Mouse (Mus musculus): ENCODE measurements at regions not wholly inside any gene's neighbourhood (a gene's known extent, or its start where the extent isn't known, plus 50 kb on each side); places are given as distances from the start of the nearest gene placed in this dataset.

DNA sequence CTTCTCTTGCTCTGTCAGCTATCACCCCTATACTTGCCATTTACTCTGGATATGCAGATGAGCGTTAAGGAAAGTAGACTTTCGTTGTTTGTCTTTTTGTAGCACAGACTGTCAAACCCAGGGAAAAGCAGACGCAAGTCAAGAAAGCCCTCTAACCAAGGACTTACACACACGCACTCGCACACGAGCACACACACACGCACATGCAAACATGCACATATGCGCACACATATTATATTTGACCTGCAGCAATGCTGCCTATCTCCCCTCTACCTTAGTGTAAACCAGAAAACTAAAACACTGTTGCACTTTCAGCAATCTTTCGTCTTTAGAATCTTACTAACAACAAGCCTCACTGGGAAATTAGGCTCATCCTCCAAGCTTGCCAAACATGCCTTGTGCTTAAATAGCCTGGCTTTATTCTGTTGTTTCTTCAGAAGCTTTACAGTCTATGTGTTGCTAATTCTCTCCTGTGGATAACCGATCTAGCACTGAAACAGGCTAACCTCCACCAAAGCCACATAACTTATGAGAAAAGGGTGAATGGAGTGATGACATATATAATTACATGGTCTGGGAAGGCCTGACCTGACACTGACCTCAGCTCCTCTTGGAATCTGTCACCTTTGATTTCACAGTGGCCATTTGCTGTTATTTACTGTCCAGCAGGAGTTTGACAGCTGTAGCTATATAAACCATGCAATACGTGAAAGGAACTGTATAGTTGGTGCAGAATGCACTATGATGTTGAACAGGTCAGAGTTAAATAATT lies 214.5 kb downstream of the Gm597 start:
- H3K9me3 ChIP-seq (ENCODE audit: control insufficient read depth, low read length) = no peaks in the 10 kb centered on the region
- H3K27ac ChIP-seq (replicated peaks; ENCODE audit: low read depth, low read length) = no peak overlapping the region
- ATAC-seq (ENCODE audit: low FRiP score, low read depth) (no peak), DNase-seq (ENCODE audit: low spot score) (no peak)
- no peaks in the 10 kb centered on the region for H3K4me1 ChIP-seq (ENCODE audit: control insufficient read depth, insufficient read depth, low read length)
- no peak overlapping the region for H3K9ac ChIP-seq (ENCODE audit: low read depth, low read length, severe bottlenecking)
- 75% methylated on average over 11 of the region's 11 CpGs for WGBS
- TF ChIP-seq POLR2A (IDR thresholded peaks at IDR 0.05; ENCODE audit: borderline replicate concordance, extremely low read depth, insufficient read depth, insufficient read length) = no peak
- no peak overlapping the region for H3K4me3 ChIP-seq (replicated peaks; ENCODE audit: low read length)
- no peaks in the 10 kb centered on the region for H3K27me3 ChIP-seq (ENCODE audit: control insufficient read depth, insufficient read depth, low read length)
- H3K4me2 ChIP-seq (replicated peaks; ENCODE audit: low read depth, low read length, severe bottlenecking) = no peak overlapping the region
- H3K36me3 ChIP-seq (ENCODE audit: control insufficient read depth, insufficient read depth, low read length) = no peaks in the 10 kb centered on the region

DNA sequence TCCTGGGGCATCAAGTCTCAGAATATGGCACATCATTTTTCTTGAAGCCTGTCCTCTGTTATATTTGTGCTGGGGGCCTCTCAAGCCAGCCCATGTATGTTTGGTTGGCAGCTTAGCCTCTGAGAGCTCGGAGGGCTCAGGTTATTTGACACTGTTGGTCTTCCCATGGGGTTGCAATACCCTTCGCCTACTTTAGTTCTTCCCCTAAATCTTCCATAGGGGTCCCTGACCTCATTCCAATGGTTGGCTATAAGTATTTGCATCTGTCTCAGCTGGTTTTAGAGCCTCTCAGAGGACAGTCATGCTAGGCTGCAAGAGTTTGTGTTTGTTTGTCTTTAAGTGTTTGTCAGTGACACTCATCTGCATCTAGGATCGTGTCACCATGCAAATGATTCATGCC lies 216.2 kb downstream of the Gm597 start:
- Histone ChIP-seq H3K4me1 (ENCODE audit: control insufficient read depth, insufficient read depth, low read length) (no peaks in the 10 kb centered on the region), H3K36me3 (ENCODE audit: control insufficient read depth, insufficient read depth, low read length) (no peaks in the 10 kb centered on the region), H3K27me3 (ENCODE audit: control insufficient read depth, insufficient read depth, low read length) (no peaks in the 10 kb centered on the region), H3K27ac (replicated peaks; ENCODE audit: low read depth, low read length) (no peak overlapping the region), H3K9ac (ENCODE audit: low read depth, low read length, severe bottlenecking) (no peak overlapping the region), H3K4me3 (replicated peaks; ENCODE audit: low read length) (no peak overlapping the region), H3K4me2 (replicated peaks; ENCODE audit: low read depth, low read length, severe bottlenecking) (no peak overlapping the region), H3K9me3 (ENCODE audit: control insufficient read depth, low read length) (no peaks in the 10 kb centered on the region)
- no peak for TF ChIP-seq POLR2A (IDR thresholded peaks at IDR 0.05; ENCODE audit: borderline replicate concordance, extremely low read depth, insufficient read depth, insufficient read length)
- WGBS = 57% methylated on average over 3 of the region's 3 CpGs
- ATAC-seq (ENCODE audit: low FRiP score, low read depth) (no peak), DNase-seq (ENCODE audit: low spot score) (no peak)

Data from limb, embryonic 14.5 days (tissue).